Mouse (Mus musculus): ENCODE measurements around the gene Cstf3. TPM values are rescaled to one million over a fixed set of nuclear protein-coding genes. Genes with fewer than 3 reads are reported as not detected.

The Cstf3 gene
- polyA plus RNA-seq, 1 experiment, result 4.0 TPM

- TF ChIP-seq GATA1 (IDR thresholded peaks at IDR 0.05; ENCODE audit: low read length), result no peak
These were observed 4.7 kb upstream of the Cstf3 start for GRCm38 (mm10) chr2:104585645-104586044.

- no peak for TF ChIP-seq GATA1 (IDR thresholded peaks at IDR 0.05; ENCODE audit: low read length)
These were observed 1.8 kb upstream of the Cstf3 start for GRCm38 (mm10) chr2:104588552-104588951.

GRCm38 (mm10) chr2:104590829-104591117 is 450 bp downstream of the Cstf3 start:
- TF ChIP-seq GATA1 (IDR thresholded peaks at IDR 0.05; ENCODE audit: low read length), result no peak

GRCm38 (mm10) chr2:104591141-104591540 is 818 bp downstream of the Cstf3 start:
- no peak for TF ChIP-seq GATA1 (IDR thresholded peaks at IDR 0.05; ENCODE audit: low read length)

- TF ChIP-seq GATA1 (IDR thresholded peaks at IDR 0.05; ENCODE audit: low read length), result no peak
These were observed 4.7 kb downstream of the Cstf3 start for GRCm38 (mm10) chr2:104595063-104595462.

- TF ChIP-seq GATA1 (IDR thresholded peaks at IDR 0.05; ENCODE audit: low read length), result no peak
These were observed 13.1 kb downstream of the Cstf3 start for GRCm38 (mm10) chr2:104603431-104603830.

- no peak for TF ChIP-seq GATA1 (IDR thresholded peaks at IDR 0.05; ENCODE audit: low read length)
These were observed 14.4 kb downstream of the Cstf3 start for GRCm38 (mm10) chr2:104604718-104605117.

- TF ChIP-seq GATA1 (IDR thresholded peaks at IDR 0.05; ENCODE audit: low read length), result no peak
These were observed 15.2 kb downstream of the Cstf3 start for GRCm38 (mm10) chr2:104605560-104605959.

- TF ChIP-seq GATA1 (IDR thresholded peaks at IDR 0.05; ENCODE audit: low read length), result no peak
These were observed 24.5 kb downstream of the Cstf3 start for GRCm38 (mm10) chr2:104614786-104615185.

- TF ChIP-seq GATA1 (IDR thresholded peaks at IDR 0.05; ENCODE audit: low read length), result no peak
These were observed 25.8 kb downstream of the Cstf3 start for GRCm38 (mm10) chr2:104615985-104616711.

GRCm38 (mm10) chr2:104658659-104659058 is 68.3 kb downstream of the Cstf3 start:
- no peak for TF ChIP-seq GATA1 (IDR thresholded peaks at IDR 0.05; ENCODE audit: low read length)

GRCm38 (mm10) chr2:104663372-104664100 is 73.2 kb downstream of the Cstf3 start:
- TF ChIP-seq GATA1 (IDR thresholded peaks at IDR 0.05; ENCODE audit: low read length), result no peak

- TF ChIP-seq GATA1 (IDR thresholded peaks at IDR 0.05; ENCODE audit: low read length), result no peak
These were observed 78.9 kb downstream of the Cstf3 start for GRCm38 (mm10) chr2:104669122-104669804.

GRCm38 (mm10) chr2:104671724-104672123 is 81.4 kb downstream of the Cstf3 start:
- TF ChIP-seq GATA1 (IDR thresholded peaks at IDR 0.05; ENCODE audit: low read length), result no peak

GRCm38 (mm10) chr2:104677326-104677725 is 87.0 kb downstream of the Cstf3 start:
- TF ChIP-seq GATA1 (IDR thresholded peaks at IDR 0.05; ENCODE audit: low read length), result no peak

GRCm38 (mm10) chr2:104684771-104685170 is 94.4 kb downstream of the Cstf3 start:
- TF ChIP-seq GATA1 (IDR thresholded peaks at IDR 0.05; ENCODE audit: low read length), result no peak

Measured in G1E-ER4 (cell line).